Mouse (Mus musculus) urinary bladder, adult 18-20 months (tissue): ENCODE measurements around the gene Mrgprg.

Source experiments
- DNase-seq, 2 experiments: peaks; one replicate each; pipeline ENCODE4 v3.0.0; 2022; ENCODE audit warnings: low spot score in 2 of 2, mixed read lengths in 2 of 2

Mrgprg gene

DNA sequence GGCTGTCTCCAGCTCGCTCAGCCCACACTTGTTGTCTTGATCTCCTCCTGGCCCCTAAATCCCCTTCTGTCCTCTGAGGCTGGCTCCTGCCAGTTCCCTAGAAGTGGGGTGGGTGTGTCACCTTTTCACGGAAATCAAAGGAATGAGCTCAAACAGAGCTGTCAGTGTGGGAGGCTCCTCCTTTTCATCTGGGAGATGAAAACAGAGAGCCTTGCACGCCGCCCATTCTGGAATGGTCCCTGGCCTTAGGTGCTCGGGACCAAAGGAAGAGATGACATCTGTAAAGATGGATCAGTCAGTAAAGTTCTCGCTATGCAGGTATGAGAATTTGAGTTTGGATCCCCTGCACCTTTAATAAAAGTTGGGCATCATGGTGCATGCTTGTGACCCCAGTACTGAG lies at the start of gene Mrgprg:
Mrgprg (minus strand) TSS at position 101 of the 400 bp plus-strand sequence.
- no peak for DNase-seq

DNA sequence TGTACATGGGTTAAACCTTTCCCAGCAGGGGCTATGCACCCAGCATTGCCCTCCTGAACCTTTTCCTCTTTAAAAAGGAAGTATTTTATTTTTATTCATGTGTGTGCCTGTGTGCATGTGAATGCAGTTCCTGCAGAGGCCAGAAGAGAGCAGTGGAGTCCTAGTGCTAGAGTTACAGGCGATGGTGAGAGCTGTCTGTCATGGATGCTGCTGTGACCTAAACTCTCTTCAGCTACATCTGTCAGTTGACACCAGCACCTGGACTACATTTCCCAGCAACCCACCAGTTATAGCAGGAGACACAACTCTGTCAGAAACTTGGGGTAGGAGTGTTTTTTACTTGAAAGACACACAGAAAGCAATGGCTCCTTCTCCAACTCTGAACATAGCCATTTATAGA lies 42.1 kb upstream of the Mrgprg start:
- no peak for DNase-seq

DNA sequence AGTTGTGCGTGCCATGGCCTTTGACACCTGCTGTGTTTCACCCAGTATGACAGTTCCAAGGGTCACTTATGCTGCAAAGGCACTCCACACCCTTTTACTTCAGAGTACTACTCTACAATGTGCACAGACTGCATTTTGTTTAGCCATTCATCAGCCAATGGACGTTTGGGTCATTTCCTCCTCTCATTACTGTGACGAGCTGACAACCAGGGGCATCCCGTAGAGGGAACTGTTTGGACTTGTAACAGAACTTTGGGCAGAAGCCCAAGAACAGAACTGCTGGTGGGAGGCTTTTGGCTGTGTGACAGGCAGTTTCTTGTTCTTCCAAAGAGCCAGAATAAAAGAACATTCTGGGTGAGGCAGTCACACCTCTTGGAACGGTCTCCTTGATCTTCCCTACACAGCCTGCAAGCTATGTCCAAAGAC lies 38.4 kb upstream of the Mrgprg start:
- no peak for DNase-seq

DNA sequence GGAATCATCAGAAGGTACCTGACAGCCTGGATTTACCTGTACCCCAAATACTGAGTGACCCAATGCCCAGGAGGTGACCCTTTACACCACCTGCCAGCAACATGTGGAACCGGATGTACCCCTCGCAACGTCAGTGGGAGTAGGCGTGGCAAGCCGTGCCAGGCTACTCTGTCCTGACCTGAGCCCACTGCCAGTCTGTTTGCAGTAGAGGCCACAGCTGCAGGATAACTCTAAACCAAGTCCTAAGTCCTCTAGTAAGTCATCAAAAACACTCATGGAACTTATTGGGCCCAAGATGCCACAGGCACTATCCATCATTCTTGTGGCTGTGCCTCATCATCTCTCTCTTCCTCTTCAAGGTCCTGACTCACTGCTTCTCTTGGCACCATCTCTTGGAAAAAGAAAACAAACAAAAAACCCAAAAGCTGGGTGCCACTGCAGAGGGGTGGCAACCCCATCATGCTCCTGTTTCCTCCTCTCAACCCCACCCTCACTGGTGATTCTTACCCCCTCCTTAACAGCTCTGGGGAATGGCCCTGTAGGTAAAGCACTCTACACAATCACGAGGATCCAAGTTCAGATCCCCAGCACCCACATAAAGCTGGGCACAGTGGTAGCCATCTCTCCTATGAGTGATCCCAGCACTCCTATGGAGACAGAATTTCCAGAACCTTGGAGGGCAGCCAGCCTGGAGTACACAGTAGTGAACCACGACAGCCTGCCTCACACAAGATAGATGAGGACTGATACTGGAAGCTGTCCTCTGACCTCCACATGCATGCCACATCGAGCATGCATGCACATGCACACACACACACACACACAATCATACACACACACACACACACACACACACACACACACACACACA lies 34.6 kb upstream of the Mrgprg start:
- DNase-seq: no peak

DNA sequence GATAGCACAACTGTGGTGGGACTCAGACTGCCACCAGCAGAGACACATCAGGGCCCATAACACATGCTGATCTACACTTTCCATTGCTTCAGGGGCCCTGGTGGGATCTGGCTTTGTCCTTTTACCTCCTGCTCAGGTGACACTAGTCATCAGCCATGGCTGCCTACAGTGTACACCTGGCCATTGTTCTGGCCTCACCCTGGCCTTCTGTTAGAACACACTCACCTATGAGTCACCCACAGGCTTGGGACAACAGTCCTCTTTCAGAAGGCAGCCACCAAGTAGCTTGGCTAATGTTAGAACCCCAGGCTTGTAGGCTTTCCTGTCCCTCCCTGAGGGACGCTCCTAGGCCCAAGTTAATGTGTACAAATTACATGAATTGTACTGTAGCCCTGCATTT lies 34.0 kb upstream of the Mrgprg start:
- DNase-seq: no peak

DNA sequence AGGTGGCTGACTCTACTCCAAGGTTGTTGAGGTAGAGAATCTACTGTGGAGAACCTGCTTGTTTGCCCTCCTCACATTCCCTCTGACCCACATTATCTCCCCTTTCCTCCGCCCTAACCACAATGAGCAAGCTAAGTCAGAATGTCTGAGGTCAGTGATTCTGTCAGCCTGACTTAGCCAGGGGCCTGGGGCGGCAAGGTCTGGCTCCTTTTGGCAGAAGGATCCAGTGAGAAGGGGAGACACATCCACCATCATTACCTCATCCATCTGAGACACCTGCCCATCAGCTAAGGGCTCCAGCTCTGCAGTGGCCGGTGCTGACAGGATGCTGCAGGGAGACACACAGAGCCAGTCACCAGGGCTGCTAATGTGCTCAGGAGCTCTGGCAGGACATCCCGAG lies 32.0 kb upstream of the Mrgprg start:
- no peak for DNase-seq

DNA sequence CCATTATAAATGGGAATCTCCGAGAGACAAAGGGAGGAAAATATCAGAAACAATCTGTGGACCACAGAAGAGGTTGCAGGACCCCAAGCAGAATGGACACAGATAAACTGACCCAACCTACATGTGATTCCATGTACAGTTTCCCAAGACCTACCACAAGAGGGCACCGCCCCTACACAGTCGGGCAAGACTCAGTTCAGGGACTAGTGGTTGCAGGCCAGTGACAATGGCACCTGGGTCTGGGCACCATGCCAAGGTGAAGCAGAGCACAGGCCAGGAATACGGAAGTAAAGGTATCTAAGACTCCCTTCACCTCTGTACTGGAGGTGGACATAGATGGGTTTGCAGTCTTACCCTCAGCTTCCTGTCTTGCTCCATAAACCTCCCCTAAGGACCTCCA lies 26.3 kb upstream of the Mrgprg start:
- peak; percentile 53 to 74 for DNase-seq

DNA sequence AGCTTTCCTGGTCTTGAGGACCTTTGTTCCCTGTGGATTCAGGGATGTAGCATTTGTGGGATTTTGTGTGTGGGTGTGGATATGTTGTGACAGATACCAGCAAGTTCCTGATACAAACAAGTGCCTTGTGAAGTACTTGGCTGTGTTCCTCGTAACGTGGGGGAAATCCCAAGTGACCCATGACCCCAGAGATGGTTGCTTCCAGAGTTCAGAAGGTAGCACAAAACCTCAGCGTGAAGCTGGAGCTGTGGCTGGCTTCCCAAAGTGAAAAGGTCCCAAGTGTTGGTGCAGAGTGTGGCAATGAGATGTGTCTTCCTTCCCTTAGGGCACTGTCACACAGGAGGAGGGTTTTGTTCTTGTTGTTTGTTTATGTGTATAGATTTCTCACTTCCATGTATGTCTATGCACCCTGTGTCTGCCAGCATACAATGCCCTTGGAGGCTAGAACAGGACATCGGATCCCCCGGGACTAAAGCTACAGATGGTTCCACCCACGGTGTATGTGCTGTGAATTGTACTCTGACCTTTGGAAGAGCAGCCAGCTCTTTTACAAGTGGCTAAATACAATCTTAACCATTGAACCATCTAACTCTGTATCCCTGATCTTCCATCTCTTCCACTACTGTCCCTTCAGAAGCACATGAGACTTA lies 25.7 kb upstream of the Mrgprg start:
- DNase-seq: no peak

DNA sequence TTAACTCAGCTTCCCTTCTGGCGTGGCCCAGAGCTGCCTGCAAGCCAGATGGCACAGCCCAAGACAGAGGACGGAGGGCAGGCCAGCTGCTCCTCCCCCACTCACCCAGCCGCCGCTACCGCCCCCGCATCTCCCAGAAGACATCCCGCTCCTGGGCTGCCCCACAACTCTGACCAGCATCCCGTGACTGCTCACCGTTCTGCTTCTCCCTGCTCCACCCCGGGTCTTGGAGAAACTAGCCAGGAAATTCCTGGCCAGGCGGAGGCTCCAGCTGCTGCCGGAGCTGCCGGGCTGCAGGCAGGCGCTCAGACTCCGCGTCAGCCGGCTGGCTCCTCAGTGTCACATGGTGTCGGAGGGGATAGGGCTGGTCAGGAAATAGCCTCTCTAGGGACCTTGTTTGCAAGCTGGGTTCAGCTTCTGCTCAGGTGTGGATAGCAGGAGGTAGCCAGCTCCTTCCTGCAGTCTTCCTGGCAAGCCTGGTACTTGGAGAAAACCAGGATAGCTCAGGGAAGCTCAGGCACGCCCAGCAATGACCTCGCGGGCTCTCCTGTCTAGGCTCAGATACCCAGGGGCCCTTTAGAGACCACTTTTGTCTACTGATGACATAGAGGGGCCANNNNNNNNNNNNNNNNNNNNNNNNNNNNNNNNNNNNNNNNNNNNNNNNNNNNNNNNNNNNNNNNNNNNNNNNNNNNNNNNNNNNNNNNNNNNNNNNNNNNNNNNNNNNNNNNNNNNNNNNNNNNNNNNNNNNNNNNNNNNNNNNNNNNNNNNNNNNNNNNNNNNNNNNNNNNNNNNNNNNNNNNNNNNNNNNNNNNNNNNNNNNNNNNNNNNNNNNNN lies 17.4 kb upstream of the Mrgprg start, which contains the start of gene Mrgpre:
Mrgpre (minus strand) TSS at position 505 of the 834 bp plus-strand sequence.
- peak; percentile 55 to 74 for DNase-seq

DNA sequence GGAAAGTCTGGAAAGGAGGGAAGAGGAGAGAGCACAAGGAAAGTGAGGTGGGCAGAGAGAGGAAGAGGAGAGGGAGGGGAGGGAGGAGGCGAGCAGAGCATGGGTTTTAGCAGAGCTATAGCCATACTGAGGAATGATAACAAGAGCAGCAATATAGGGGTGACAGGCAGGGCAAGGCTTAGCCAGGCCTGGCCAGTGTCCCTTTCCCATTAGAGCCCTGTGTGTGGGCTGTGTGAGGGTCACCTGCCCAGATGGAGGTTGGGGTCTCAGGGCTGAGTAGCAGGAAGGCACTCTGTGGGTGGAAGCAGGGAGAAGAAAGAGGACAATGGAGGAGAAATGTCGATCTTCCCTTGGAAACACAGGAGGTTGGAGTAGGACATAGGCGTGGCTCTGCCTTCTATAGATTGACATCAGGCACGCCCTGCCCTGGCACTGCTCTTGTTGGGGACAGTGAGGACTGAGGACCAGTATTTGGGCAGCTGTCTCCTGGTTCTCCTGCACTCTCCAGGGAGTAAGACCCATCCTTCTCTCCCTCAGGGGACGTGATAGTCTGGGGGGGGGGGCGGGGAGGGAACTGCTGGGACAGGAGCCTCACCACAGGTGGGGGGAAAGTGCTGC lies 16.7 kb upstream of the Mrgprg start:
- no peak for DNase-seq

DNA sequence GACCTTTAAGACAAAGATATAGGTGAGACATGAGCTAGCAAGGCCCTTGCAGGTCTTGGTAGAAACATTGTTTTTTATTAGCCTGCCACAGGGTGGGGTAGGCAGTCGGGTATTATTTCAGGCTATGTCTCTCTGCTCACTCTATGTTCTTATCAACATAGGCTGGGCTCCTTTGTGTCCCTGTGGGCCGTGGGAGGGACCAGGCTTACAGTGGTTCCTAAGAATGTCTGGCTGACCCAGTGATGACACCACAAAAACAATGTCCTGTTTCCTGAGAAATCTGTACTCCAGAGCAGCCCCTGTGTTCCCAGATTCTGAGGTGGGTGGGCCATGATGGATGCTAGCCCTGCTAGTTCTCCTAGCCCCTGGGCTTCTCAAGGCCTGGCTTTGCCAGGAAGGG lies 10.6 kb upstream of the Mrgprg start:
- no peak for DNase-seq

DNA sequence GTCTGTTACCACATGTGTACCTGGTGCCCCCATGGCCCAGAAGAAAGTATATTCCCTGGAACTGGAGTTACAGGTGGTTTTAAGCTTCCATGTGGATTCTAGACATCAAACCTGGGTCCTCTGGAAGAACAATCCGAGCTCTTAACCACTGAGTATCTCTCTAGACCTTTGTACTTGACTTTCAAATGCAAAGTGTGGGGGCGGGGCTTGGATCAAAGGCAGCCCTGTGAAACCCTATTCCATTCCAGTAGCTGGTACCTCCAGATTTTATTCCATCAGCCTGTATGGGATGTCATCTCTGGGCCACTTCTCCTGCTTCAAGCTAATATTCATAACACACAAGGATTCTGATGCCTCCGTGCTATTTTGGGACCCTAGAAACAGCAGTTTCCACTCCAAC lies 9.3 kb upstream of the Mrgprg start:
- no peak for DNase-seq

DNA sequence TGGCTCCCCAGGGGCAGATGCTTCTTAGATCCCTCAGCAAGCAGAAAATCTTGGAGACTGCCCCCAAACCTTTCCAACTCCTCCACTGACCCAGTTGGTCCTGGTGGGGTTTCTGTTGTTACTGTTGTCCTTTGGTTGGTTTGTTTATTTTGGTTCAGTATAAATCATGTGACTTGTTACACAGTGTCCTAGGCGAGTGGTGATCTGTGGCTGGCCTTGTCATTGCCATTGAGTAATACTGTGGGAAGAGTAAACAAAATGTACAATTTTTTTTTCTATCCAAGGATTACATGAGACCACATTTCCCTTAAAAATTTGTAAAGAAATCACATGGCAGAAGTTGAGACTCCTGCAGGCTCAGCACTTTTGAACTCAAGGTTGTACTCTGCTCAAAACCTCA lies 2.7 kb upstream of the Mrgprg start:
- no peak for DNase-seq

DNA sequence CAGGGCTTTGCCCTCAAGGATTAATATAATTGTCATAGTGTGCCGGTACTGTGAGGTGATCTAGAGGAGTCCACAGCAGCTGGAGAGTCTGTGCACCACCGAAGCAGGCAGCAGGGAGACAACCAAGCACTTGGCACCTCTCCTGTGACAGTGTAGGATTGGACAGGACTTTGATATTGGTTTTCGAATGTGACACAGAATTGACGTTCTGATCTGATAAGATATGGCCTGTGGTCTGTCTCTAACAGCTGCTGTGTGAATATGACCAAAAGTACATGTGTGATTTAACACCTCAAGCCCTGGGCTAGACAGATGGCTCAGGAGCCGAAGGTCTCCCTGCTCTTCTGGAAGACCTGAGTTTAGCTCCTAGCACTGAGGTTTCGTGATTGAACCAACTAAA lies 1.5 kb upstream of the Mrgprg start:
- no peak for DNase-seq

DNA sequence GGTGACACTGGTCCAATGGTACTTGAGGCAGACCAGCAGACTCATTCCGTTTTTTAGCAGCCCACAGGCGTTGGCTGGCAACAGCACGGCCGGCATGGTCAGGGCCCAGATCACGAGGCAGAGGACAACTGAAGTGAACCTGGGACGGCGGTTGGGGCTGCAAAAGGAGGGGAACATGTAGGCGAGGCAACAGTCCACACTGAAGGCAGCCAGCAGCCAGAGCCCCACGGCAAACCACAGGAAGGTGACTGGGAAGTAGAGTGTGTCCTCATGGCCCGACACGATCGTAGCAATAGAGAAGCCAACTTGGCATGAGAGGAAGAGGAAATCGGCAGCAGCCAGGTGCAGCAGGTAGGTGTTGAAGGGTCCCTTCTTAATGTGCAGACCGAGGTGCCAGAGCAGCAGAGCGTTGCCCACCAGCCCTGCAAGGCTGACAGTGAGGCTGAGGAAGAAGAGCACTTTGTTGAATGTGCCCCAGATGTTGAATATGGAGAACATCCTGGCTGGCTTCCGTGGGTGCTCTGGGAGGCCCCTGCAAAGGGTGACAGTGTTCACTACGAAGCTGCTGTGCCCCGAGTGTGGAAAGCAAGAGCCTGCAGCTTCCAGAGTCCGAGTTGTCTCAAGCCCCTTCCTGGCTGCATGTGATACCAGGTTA lies 1.8 kb downstream of the Mrgprg start:
- DNase-seq: no peak

DNA sequence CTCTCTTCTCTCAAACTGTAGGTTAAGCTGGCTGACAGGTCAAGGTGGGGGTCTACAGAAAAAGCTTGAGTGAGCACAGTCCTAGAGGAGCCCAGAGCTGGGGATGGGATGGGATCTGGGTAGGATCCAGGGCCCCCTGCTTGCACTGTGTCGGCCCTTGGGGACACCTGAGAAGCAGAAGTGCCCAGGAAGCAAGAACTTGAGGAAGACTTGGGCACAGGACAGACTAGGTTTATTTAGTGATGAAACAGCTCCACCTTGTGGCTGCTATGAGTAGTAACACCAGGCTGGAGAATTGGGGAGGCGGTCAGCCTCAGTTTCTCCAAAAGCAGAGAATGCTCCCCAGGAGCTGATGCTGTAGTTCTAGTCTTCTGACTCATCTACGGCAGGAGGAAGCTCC lies 3.0 kb downstream of the Mrgprg start:
- no peak for DNase-seq

DNA sequence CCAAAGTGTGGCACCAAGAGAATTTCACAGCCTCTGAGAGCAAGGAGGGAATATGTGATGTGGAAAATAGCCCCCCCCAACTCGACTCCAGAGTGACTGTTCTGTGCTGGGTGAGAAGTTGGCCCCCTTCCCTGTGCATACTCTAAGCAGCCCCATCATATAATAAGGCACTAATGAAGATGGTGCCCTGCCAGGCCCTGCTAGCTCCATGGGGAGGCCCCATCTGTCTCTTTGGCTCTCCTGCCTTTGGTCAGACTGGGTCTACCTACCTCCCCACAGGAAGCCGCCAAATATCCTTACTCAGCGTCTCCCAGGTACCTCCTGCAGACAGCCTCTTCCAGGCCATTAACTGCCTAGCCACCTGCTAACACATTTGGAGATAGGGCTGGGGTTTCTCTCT lies 7.8 kb downstream of the Mrgprg start:
- DNase-seq: no peak

DNA sequence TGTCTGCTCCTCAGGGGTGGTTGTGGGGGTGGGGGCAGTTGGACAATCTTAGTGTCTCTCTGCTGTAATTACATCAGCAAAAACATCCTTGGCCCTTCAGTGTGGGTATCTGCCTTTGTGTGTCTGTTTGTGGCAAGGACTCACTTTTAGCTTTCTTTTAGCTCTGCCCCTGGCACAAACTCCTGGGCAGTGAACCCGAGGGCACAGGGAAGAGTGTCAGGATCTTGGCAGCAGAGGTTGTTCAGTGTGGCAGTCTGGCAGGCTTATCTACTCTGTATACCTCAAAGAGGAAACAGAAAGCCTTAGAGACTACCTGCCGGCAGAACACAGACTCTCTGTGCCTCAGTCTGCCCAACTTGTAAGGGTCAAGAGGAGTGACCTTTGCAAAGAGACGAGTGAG lies 9.1 kb downstream of the Mrgprg start:
- no peak for DNase-seq

DNA sequence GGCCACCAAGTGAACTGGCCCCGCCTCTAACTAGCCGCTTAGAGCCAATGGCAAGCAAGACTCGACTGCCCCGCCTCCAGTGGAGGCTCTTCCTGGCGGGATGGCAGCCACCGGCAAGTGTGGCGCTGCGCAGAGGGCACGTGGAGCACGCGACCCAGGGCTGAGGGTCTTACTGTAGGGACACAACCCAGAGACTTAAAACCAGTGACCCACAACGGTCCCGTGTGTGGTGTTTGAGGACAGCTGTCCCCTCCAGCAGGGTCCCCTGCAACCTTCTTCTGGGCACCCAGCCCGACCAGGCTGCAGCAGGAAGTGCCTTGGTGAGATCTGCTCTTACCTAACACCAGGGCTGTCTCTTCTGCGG lies 9.8 kb downstream of the Mrgprg start:
- peak; percentile 59 to 65 for DNase-seq

DNA sequence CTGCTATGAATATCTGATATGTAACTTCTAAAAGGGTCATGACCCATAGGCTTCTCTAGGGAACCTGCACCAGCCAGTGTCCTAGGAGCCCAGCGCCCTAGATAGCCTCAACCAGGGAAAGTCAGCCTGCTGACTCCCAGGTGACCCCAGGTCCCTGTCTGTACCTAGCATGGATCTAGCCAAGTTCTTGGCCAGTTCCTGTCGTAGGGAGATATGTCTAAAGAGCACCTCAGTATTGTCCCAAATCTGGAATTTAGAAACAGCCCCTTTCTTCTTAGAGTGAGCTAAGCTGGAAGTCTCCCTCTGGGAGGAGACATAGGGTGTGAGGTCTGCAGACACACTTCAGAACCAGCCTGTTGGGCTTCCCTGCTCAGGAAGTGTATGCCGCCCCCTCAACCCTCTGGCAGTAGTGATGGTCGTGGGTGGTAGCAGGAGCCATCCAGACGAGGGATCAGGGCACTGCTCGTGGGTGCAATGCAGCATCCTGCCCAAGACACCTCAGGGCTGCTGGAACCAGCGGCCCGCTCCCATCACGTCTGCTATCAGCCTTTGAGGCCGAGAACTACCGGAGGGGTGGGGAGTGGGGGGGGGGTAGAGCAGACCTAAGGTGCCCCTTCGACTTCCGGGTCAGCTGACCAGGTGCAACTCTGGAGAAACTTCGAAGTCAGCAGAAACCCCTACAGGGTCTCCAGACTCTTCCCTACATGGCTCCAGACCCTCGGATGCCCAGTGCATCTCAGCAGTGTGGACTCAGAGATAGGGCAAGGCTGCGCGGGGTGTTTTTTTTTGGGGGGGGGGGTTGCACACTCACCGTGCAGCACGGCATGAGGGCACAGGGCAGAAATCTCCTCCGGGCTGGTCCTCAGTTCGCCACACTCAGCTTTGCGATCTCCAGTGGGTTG lies 10.4 kb downstream of the Mrgprg start, which contains the start of gene Osbpl5:
Osbpl5 (minus strand) TSS at position 861 of the 902 bp plus-strand sequence.
- no peak for DNase-seq
